Mouse (Mus musculus) heart, embryonic 10.5 days (tissue): ENCODE measurements around the gene Gm39566. TPM values are rescaled to one million over a fixed set of nuclear protein-coding genes. Genes with fewer than 3 reads are reported as not detected.

ENCODE experiments used
- DNase-seq: peaks from one replicate; pipeline ENCODE4 v3.0.0-alpha.2; 2017; ENCODE audit warnings: low spot score
- H3K27ac ChIP-seq: fragments of 300-500 bp; sonication (generic); 2 replicates; pipeline ENCODE4 v1.5.1; 2016; ENCODE audit warnings: mild to moderate bottlenecking
- H3K27me3 ChIP-seq: fragments of 300-500 bp; sonication (generic); 2 replicates; pipeline ENCODE4 v1.6.1; 2016; ENCODE audit warnings: mild to moderate bottlenecking; ENCODE audit not compliant: poor library complexity, insufficient read depth, severe bottlenecking
- H3K36me3 ChIP-seq: fragments of 300-500 bp; sonication (generic); 2 replicates; pipeline ENCODE4 v1.6.1; 2016; ENCODE audit warnings: mild to moderate bottlenecking, moderate library complexity
- H3K4me1 ChIP-seq: fragments of 300-500 bp; sonication (generic); 2 replicates; pipeline ENCODE4 v1.6.1; 2016; ENCODE audit warnings: mild to moderate bottlenecking
- H3K4me3 ChIP-seq: fragments of 300-500 bp; sonication (generic); 2 replicates; pipeline ENCODE4 v1.5.1; 2016; ENCODE audit warnings: mild to moderate bottlenecking, moderate library complexity
- H3K9me3 ChIP-seq: fragments of 300-500 bp; sonication (generic); 2 replicates; pipeline ENCODE4 v1.6.1; 2016; ENCODE audit warnings: mild to moderate bottlenecking, moderate library complexity
- WGBS: fragments of 180-500 bp; shearing (Covaris S2); methylation state at CpG from one replicate; pipeline ENCODE4 v1.1.7; 2016; 5-methylcytosine and 5-hydroxymethylcytosine counted together
- polyA plus RNA-seq: library from polyadenylated mRNA; unstranded; fragments of >200 nt; fragmentation: Nextera tagmentation; extraction: Ambion mirVana; gene quantifications from 2 replicates; pipeline ENCODE4 v1.2.1, GENCODE M21; 2016

Gene Gm39566
- polyA plus RNA-seq, 1 experiment from 2014 or later = not detected

DNA sequence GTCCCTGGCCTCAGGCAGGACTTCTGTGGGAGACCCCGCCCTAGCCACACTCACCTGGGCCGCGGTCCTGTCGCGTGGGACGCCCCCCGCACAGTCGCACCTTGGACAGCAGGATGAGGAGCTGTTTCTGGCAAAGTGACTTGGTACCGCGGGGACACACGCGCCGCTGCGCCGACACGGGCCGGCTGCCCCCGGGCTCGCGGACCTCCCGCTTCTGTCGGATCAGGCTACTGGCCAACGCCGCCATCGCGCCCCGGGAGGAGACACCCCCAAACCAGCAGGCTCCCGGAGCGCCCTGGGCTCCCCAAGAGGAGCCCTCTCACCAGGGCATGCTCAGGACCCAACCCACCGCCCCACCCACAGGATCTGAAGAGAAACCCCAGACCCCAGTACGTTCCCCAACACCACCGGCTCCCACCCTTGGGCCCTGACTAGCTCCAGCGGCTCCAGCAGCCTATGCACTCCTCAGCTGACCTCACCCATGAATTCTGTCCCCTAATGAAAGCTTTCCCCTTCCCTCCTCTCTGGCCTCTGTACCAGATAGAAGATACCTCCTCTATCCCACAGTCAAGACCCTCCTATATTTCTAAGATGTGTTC, 13.6 kb downstream of the Gm39566 start, which contains the start of gene Fgf11:
Gene Fgf11, minus strand, starts transcription at position 479 of the 599 bp plus-strand sequence.
- Histone ChIP-seq H3K4me3 (peak within 1 kb of the TSS; percentile 71), H3K4me1 (peaks cover 71% of the 10 kb centered on the region), H3K27ac (peak within 1 kb of the TSS; percentile 94), H3K27me3 (peaks cover 96% of the 10 kb centered on the region), H3K9me3 (0 out of 2 replicates have a peak, but pooled peaks cover under 1% of the 10 kb centered on the region), H3K36me3 (no peaks in the 10 kb centered on the region)
- no peak for DNase-seq
- WGBS = 2% methylated on average over 33 of the region's 33 CpGs

DNA sequence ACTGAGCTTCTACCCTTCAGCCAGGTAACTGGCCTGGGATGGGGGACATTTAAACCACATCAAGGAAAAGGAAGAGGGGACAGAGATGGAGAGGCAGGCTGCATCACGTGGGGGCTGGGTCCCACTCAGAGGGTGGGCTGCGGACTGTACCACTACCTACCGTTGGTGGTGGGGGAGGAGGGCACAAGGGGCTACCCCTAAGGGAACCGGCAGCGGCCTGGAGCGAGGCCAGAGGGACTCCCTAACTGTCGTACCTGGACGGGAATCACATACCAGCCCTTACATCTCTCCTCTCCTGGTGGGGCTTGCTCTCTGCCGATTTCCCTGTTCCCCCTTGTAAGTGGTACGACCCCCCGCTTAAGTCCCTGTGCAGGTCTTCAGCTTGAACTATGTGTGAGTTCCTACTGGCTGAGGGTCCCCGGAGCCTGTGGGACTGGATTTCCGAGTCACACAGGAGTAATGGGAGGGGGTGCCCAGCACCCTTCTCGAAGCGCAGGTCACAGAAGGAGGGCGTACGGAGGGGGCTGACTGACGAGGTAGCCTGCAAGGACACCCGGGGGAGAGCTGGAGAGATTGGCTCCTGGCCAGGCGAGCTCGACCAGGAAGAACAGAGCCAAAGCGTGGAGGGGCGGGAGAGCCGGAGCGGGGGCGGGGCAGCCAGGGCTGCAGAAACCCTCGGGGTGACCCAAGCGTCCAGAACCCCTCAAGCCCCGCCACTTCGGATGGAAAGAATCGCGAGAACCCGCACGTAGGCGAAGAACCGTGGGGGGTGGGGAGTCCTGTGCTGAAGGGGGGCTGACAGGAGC, 14.5 kb downstream of the Gm39566 start:
- Histone ChIP-seq H3K27me3 (peaks cover 90% of the 10 kb centered on the region), H3K27ac (peak overlapping the region; percentile 94), H3K4me1 (peaks cover 76% of the 10 kb centered on the region), H3K36me3 (no peaks in the 10 kb centered on the region), H3K4me3 (peak overlapping the region; percentile 71), H3K9me3 (no peaks in the 10 kb centered on the region)
- WGBS = 1% methylated on average over 36 of the region's 36 CpGs
- peak; percentile 88 for DNase-seq

- WGBS = 1% methylated on average over 11 of the region's 11 CpGs
- Histone ChIP-seq H3K36me3 (no peaks in the 10 kb centered on the region), H3K27me3 (peaks cover 85% of the 10 kb centered on the region), H3K27ac (peak overlapping the region; percentile 94), H3K4me1 (peaks cover 73% of the 10 kb centered on the region), H3K4me3 (peak overlapping the region; percentile 71), H3K9me3 (no peaks in the 10 kb centered on the region)
- DNase-seq = no peak
These were observed 15.0 kb downstream of the Gm39566 start for GRCm38 (mm10) chr11:69800138-69800391.

DNA sequence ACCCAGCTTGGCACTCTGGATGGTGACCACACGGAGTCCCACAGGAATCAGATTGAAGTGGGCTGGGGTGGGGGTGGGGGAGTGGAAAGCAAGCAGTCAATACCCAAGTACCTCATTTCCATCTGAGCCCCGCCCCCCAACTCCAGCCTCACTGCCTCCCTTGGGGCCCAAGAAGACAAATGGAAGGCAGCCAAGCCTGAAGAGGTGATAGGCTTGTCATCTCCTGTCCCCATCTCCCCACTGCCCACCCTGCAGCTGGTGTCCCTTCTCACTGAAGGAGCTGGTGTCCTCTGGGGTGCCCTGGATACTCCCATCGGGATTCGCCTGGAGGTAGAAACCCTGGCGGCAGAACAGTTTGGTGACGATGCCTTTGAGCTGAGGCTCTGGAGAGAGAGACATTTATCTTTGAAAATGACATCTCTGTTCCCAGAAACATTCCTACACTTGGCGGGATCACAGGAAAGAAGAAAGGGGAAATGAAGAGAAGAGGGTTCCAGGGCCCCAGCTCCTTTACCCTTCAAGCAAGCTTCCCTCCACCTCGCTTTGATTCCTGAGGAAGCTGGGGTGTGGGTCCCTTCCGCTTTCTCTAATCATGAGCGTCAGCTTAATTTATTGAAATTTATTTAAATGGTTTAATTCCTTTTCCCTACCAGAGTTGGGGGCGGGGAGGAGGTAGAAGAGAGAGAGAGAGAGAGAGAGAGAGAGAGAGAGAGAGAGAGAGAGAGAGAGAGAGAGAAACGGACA, 15.5 kb downstream of the Gm39566 start:
- 23% methylated on average over 11 of the region's 12 CpGs for WGBS
- peaks cover 80% of the 10 kb centered on the region for H3K27me3 ChIP-seq
- peaks cover 68% of the 10 kb centered on the region for H3K4me1 ChIP-seq
- no peaks in the 10 kb centered on the region for H3K36me3 ChIP-seq
- H3K4me3 ChIP-seq = peak overlapping the region; percentile 71
- H3K9me3 ChIP-seq = no peaks in the 10 kb centered on the region
- peak overlapping the region; percentile 94 for H3K27ac ChIP-seq
- no peak for DNase-seq

- Histone ChIP-seq H3K4me1 (peaks cover 52% of the 10 kb centered on the region), H3K9me3 (no peaks in the 10 kb centered on the region)
- 76% methylated on average over 7 of the region's 7 CpGs for WGBS
These were observed 17.2 kb downstream of the Gm39566 start for GRCm38 (mm10) chr11:69797924-69798323.

GRCm38 (mm10) chr11:69795983-69796435, 19.1 kb downstream of the Gm39566 start:
- peaks cover 39% of the 10 kb centered on the region for H3K4me1 ChIP-seq
- no peaks in the 10 kb centered on the region for H3K9me3 ChIP-seq
- H3K36me3 ChIP-seq = no peaks in the 10 kb centered on the region
- WGBS = 2% methylated on average over 13 of the region's 13 CpGs
- H3K27ac ChIP-seq = peak overlapping the region; percentile 83
- H3K27me3 ChIP-seq = peaks cover 65% of the 10 kb centered on the region
- DNase-seq = no peak
- H3K4me3 ChIP-seq = peak overlapping the region; percentile 65

More at GRCm38 (mm10) chr11:69797924-69798323, 17.2 kb downstream of the Gm39566 start:
- Histone ChIP-seq H3K36me3 (no peaks in the 10 kb centered on the region), H3K27ac (no peak overlapping the region), H3K27me3 (peaks cover 77% of the 10 kb centered on the region), H3K4me3 (peak overlapping the region; percentile 28; the same call in 1 of the 2 replicates)
- no peak for DNase-seq

DNA sequence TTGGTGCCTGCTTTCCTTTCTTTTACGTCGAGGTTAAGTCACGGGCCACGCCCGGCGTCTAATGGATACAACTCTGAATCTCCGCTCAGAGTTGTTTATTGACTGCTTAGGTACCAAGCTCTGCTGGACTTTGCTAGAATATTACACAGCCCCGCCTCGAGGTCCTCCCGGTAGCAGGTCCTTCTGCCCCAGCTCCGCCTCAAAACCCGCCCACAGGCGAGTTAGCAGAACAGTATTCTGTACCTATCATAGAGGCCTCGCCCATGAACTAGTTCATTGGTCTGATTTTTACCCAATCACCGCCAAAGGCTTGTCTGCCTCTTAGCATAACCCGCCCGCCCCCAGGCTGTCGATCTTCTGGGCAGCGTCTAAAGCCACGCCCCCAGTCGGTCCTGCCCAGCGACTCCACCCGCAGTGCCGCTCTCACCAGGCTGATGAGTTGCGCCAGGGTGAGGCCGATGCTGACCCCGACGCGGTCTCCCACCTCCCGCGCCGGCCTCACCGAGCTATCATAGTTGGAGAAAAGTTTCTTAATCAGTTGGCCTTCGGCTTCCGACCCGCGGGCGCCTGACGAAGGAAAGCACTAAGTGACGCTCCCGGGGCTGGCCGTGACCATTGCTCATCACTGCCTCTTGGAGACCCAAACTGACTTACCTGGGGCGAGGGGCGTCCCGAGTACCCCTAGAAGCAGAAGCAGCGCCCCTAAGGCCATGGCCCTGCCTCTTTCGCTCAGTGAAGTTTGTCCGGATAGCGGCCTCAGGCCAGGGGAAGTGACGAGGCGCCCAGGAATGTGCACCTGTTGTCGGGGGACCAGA, 19.7 kb downstream of the Gm39566 start, which contains the start of gene Chrnb1:
Gene Chrnb1, minus strand, starts transcription at position 776 of the 815 bp plus-strand sequence.
- Histone ChIP-seq H3K27ac (peak within 1 kb of the TSS; percentile 83), H3K9me3 (no peaks in the 10 kb centered on the region)

GRCm38 (mm10) chr11:69793429-69793828, 21.7 kb downstream of the Gm39566 start:
- Histone ChIP-seq H3K4me3 (no peak overlapping the region), H3K4me1 (peaks cover 26% of the 10 kb centered on the region), H3K27me3 (peaks cover 43% of the 10 kb centered on the region), H3K36me3 (no peaks in the 10 kb centered on the region), H3K9me3 (no peaks in the 10 kb centered on the region), H3K27ac (no peak overlapping the region)
- 59% methylated on average over 5 of the region's 5 CpGs for WGBS
- no peak for DNase-seq

More for the DNA sequence above, 19.7 kb downstream of the Gm39566 start, which contains the start of gene Chrnb1:
- Histone ChIP-seq H3K4me3 (peak within 1 kb of the TSS; percentile 65), H3K27me3 (peaks cover 63% of the 10 kb centered on the region), H3K4me1 (peaks cover 33% of the 10 kb centered on the region), H3K36me3 (no peaks in the 10 kb centered on the region)
- WGBS = 2% methylated on average over 52 of the region's 52 CpGs
- peak; percentile 98 for DNase-seq

GRCm38 (mm10) chr11:69791420-69791819, 23.7 kb downstream of the Gm39566 start:
- 71% methylated on average over 5 of the region's 5 CpGs for WGBS

GRCm38 (mm10) chr11:69789431-69789830, 25.7 kb downstream of the Gm39566 start:
- Histone ChIP-seq H3K4me3 (no peak overlapping the region), H3K4me1 (peaks cover 20% of the 10 kb centered on the region; the same call in 1 of the 2 replicates), H3K27ac (no peak overlapping the region), H3K9me3 (no peaks in the 10 kb centered on the region), H3K27me3 (peaks cover 20% of the 10 kb centered on the region), H3K36me3 (no peaks in the 10 kb centered on the region)
- 63% methylated on average over 5 of the region's 5 CpGs for WGBS
- no peak for DNase-seq

More at GRCm38 (mm10) chr11:69791420-69791819, 23.7 kb downstream of the Gm39566 start:
- H3K4me1 ChIP-seq = peaks cover 23% of the 10 kb centered on the region
- no peaks in the 10 kb centered on the region for H3K36me3 ChIP-seq
- H3K27ac ChIP-seq = no peak overlapping the region
- H3K9me3 ChIP-seq = no peaks in the 10 kb centered on the region
- H3K27me3 ChIP-seq = peaks cover 23% of the 10 kb centered on the region
- H3K4me3 ChIP-seq = no peak overlapping the region
- no peak for DNase-seq

DNA sequence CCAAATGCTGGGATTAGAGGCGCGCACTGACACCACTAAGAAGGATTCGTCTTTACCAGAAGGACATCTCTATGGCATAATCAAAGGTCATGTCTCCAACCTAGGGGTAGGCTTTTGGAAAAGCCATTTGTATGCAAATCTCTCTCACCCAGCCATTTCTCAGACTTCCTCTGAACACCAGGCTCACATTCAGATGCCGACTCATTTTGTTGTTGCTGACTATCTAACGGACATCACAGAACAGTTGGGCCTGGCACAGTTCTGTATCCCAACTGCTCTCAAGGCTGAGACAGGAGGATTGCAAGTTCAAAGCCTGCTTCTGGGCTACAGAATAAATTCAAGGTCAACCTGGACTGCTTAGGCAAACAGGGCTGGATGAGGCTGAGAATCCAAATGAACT, 27.8 kb downstream of the Gm39566 start:
- WGBS = 84% methylated on average over 5 of the region's 5 CpGs
- no peak for DNase-seq

GRCm38 (mm10) chr11:69784793-69785272, 30.3 kb downstream of the Gm39566 start:
- 29% methylated on average over 15 of the region's 15 CpGs for WGBS
- no peak for DNase-seq
- H3K27ac ChIP-seq = peak overlapping the region; percentile 50; the same call in 1 of the 2 replicates

More for the DNA sequence above, 27.8 kb downstream of the Gm39566 start:
- Histone ChIP-seq H3K27ac (no peak overlapping the region), H3K4me1 (peaks cover 18% of the 10 kb centered on the region; the same call in 1 of the 2 replicates), H3K27me3 (peaks cover under 1% of the 10 kb centered on the region; the same call in 1 of the 2 replicates), H3K4me3 (no peak overlapping the region), H3K36me3 (no peaks in the 10 kb centered on the region), H3K9me3 (no peaks in the 10 kb centered on the region)

More at GRCm38 (mm10) chr11:69784793-69785272, 30.3 kb downstream of the Gm39566 start:
- Histone ChIP-seq H3K27me3 (peaks cover 6% of the 10 kb centered on the region; the same call in 1 of the 2 replicates), H3K9me3 (no peaks in the 10 kb centered on the region), H3K4me3 (peak overlapping the region; percentile 40), H3K36me3 (no peaks in the 10 kb centered on the region), H3K4me1 (peaks cover 12% of the 10 kb centered on the region; the same call in 1 of the 2 replicates)
